Comparison of ENCODE assay signal across 8 mouse cellular contexts in the genomic region with DNA sequence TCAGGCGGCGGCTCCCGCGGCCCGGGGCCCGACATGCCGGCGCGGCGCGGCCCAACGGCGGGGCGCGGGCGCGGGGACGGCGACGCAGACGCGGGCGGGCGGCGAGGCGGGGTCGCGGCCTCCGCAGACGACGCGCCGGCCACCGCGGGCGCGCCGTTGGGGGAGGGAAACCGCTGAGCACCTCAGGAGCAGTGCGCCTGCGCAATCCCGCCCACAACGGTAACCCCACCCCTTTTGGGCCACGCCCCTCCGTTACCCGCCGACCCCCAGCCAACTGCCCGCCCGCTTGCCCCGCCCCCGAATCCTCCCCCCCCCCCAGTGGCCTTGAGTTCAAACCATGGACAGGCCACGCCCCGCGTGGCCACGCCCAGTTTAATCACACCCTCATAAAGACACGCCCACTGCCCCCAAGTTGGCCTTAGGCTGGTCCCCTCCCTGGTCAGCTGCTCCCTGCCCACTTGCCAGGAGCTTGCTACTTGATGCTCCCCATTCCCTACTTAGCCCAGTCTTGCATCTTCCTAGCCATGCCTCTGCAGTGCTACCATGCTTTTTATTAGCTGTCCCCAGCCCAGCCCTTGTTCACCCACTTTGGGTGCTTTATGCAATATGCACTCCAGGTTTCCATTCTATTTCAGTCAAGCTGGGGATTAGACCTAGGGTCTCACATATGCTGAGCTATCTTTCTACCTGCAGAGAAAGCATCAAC. TPM values are rescaled to one million over a fixed set of nuclear protein-coding genes. Genes with fewer than 3 reads are reported as not detected.
DNase-seq lines count a peak whose midpoint lies in the region; ATAC-seq and TF ChIP-seq lines count a peak whose summit lies in the region.

A gene (minus strand): TSS at position 154 of the 706 bp plus-strand sequence.

- no peak for TF ChIP-seq CTCF in E14TG2a.4 (conservative IDR thresholded peaks at IDR 0.05; ENCODE audit: low read length)
- TF ChIP-seq CTCF in liver, postnatal 0 days (IDR thresholded peaks at IDR 0.05; ENCODE audit: low read depth), result no peak

- peaks cover 6% of the 10 kb centered on the region for H3K9me3 ChIP-seq in E14TG2a.4 (ENCODE audit: low read length)
- peaks cover 18% of the 10 kb centered on the region for H3K9me3 ChIP-seq in hindbrain, embryonic 10.5 days
- H3K9me3 ChIP-seq in liver, postnatal 0 days (ENCODE audit: low read length), result peaks cover 14% of the 10 kb centered on the region

- H3K36me3 ChIP-seq in E14TG2a.4 (ENCODE audit: insufficient read depth, low read length), result peaks cover 33% of the 10 kb centered on the region
- no peaks in the 10 kb centered on the region for H3K36me3 ChIP-seq in hindbrain, embryonic 10.5 days
- H3K36me3 ChIP-seq in liver, postnatal 0 days (replicated peaks; ENCODE audit: insufficient read depth, low read length), result no peaks in the 10 kb centered on the region

- DNase-seq in gastrocnemius, postnatal 10 days, result peak; percentile 32
- DNase-seq in gastrocnemius, postnatal 36 days, result no peak
- DNase-seq in hindbrain, embryonic 10.5 days (ENCODE audit: low spot score), result no peak
- DNase-seq in liver, postnatal 0 days, result peak; percentile 28
- DNase-seq in urinary bladder, postnatal 14 days (ENCODE audit: low spot score), result no peak
- no peak for DNase-seq in layer of hippocampus, adult 9-10 months (ENCODE audit: low spot score)

- H3K9ac ChIP-seq in liver, postnatal 0 days (replicated peaks), result no peak within 1 kb of the TSS

- no peak for ATAC-seq in liver, postnatal 0 days
- no peak for ATAC-seq in frontal cortex, adult (ENCODE audit: low TSS enrichment)

- peak within 1 kb of the TSS; percentile 18 for H3K4me2 ChIP-seq in liver, postnatal 0 days (ENCODE audit: low read depth, low read length)

- H3K4me3 ChIP-seq in E14TG2a.4 (replicated peaks; ENCODE audit: low read length), result peak within 1 kb of the TSS; percentile 83
- peak within 1 kb of the TSS; percentile 48 for H3K4me3 ChIP-seq in hindbrain, embryonic 10.5 days
- peak within 1 kb of the TSS; percentile 4; the same call in 1 of the 2 replicates for H3K4me3 ChIP-seq in liver, postnatal 0 days (ENCODE audit: low read depth, low read length)

- no peak for TF ChIP-seq EP300 in liver, postnatal 0 days (IDR thresholded peaks at IDR 0.05; ENCODE audit: low read depth)

- 3% methylated on average over 55 of the region's 56 CpGs for WGBS in hindbrain, embryonic 10.5 days
- WGBS in liver, postnatal 0 days (ENCODE audit: insufficient replicate concordance), result 14% methylated on average over 17 of the region's 56 CpGs

- intact Hi-C loops in gastrocnemius, postnatal 36 days (cut with DNase I), result no loop called here

- peaks cover 14% of the 10 kb centered on the region for H3K27me3 ChIP-seq in E14TG2a.4 (ENCODE audit: insufficient read depth, low read length)
- H3K27me3 ChIP-seq in hindbrain, embryonic 10.5 days (ENCODE audit: insufficient read depth, poor library complexity, severe bottlenecking), result peaks cover 55% of the 10 kb centered on the region
- peaks cover 28% of the 10 kb centered on the region for H3K27me3 ChIP-seq in liver, postnatal 0 days (ENCODE audit: insufficient read depth, low read length)

- no peak within 1 kb of the TSS for H3K27ac ChIP-seq in hindbrain, embryonic 10.5 days
- H3K27ac ChIP-seq in liver, postnatal 0 days (ENCODE audit: low read depth), result no peak within 1 kb of the TSS

- H3K4me1 ChIP-seq in E14TG2a.4 (replicated peaks; ENCODE audit: low read depth, low read length), result peaks cover 27% of the 10 kb centered on the region
- peaks cover 8% of the 10 kb centered on the region for H3K4me1 ChIP-seq in hindbrain, embryonic 10.5 days (replicated peaks)
- H3K4me1 ChIP-seq in liver, postnatal 0 days (ENCODE audit: insufficient read depth), result no peaks in the 10 kb centered on the region

RNA-seq across cellular contexts. Expression of the gene that starts here (rescaled TPM):
- under 1 TPM; 0.28 to 0.41 TPM for total RNA-seq in gastrocnemius, postnatal 10 days (2021)
- not detected for total RNA-seq in gastrocnemius, postnatal 36 days (2021)
- polyA plus RNA-seq in hindbrain, embryonic 10.5 days (2016; fragmentation: Nextera tagmentation; extraction: Ambion mirVana), result 0.14 and 0.30 TPM in 2 replicates
- not detected in 2 replicates for polyA plus RNA-seq in liver, postnatal 0 days (2015; fragmentation: Nextera tagmentation; extraction: Ambion mirVana)

Comparison
In these comparisons a context has a peak if more than half of its experiments do, and no peak if none do; other contexts are left out.
1. Peak in DNase-seq in gastrocnemius, postnatal 10 days; RNA of the gene not detected or under 1 TPM.
2. Peak in DNase-seq, H3K4me3 ChIP-seq and H3K4me2 ChIP-seq in liver, postnatal 0 days; RNA of the gene not detected or under 1 TPM.
3. H3K4me3 ChIP-seq: peak in every context shown above with its lines; median percentile 83 in E14TG2a.4; 48 in hindbrain, embryonic 10.5 days; 4 in liver, postnatal 0 days.